Mouse (Mus musculus) liver, adult 2 months (tissue): ENCODE measurements around the gene Camk2n1.

ENCODE experiments used
- CTCF ChIP-seq: fragments of 200-500 bp; IDR thresholded peaks from 2 replicates; pipeline ENCODE4 v1.5.1; 2011; ENCODE audit warnings: low read depth, low read length, control low read depth
- POLR2A ChIP-seq: fragments of 200-500 bp; IDR thresholded peaks from 2 replicates; pipeline ENCODE4 v1.6.1; 2011; ENCODE audit warnings: low read length, control low read depth; ENCODE audit not compliant: insufficient read depth; ENCODE audit errors: extremely low read depth

DNA sequence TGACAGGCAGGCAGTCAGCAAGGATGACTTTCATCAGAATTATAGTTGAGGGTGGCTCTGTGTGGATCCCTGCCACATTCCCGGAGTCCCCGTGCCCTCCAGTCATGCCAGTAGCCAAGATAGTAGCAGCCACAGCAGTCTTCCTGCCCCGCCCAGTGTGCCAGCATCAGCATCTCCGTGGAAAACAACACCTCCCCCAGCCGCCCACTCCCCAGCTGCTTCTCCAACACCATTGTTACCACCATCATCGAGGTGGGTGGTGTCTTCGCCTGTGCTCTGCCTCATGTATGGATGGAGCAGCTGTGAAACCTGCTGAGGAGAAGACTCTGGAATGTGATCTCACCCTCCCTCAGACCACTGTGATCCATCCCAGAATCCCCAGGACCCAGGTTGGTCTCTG lies 25.5 kb downstream of the Camk2n1 start:
- TF ChIP-seq POLR2A, result no peak
- TF ChIP-seq CTCF, result no peak
